Mouse (Mus musculus): ENCODE results near the gene Lrrc36. TPM values are rescaled to one million over a fixed set of nuclear protein-coding genes. Genes with fewer than 3 reads are reported as not detected.

Gene Lrrc36
- polyA plus RNA-seq, 1 experiment from 2014 or later, result 0.11 TPM

- WGBS (ENCODE audit: insufficient replicate concordance), result 3% methylated on average over 65 of the region's 68 CpGs
- ATAC-seq, result peak; percentile 92
- peak within 1 kb of the TSS; percentile 99 for H3K4me2 ChIP-seq (ENCODE audit: low read depth, low read length)
- peak within 1 kb of the TSS; percentile 55; the same call in 1 of the 2 replicates for H3K27ac ChIP-seq (ENCODE audit: low read depth)
- DNase-seq, result peak; percentile 87
- H3K4me1 ChIP-seq (ENCODE audit: insufficient read depth), result 0 out of 2 replicates have a peak, but pooled peaks cover 3% of the 10 kb centered on the region
- no peaks in the 10 kb centered on the region for H3K36me3 ChIP-seq (replicated peaks; ENCODE audit: insufficient read depth, low read length)
- peak within 1 kb of the TSS; percentile 88 for H3K4me3 ChIP-seq (ENCODE audit: low read depth, low read length)
- H3K9ac ChIP-seq (replicated peaks), result peak within 1 kb of the TSS; percentile 82
- H3K27me3 ChIP-seq (ENCODE audit: insufficient read depth, low read length), result no peaks in the 10 kb centered on the region
- TF ChIP-seq EP300 (IDR thresholded peaks at IDR 0.05; ENCODE audit: low read depth) (no peak), CTCF (IDR thresholded peaks at IDR 0.05; ENCODE audit: low read depth) (peak; percentile 79)
- no peaks in the 10 kb centered on the region for H3K9me3 ChIP-seq (ENCODE audit: low read length)
Observed at GRCm38 (mm10) chr8:105496439-105497180, 83.2 kb downstream of the Lrrc36 start, which contains the start of gene Zdhhc1. Zdhhc1 (minus strand) TSS chr8:105496902.

- Histone ChIP-seq H3K9me3 (ENCODE audit: low read length) (no peaks in the 10 kb centered on the region), H3K9ac (replicated peaks) (0 out of 2 replicates have a peak overlapping the region, but pooled peaks have one; percentile 46), H3K27me3 (ENCODE audit: insufficient read depth, low read length) (no peaks in the 10 kb centered on the region), H3K4me2 (ENCODE audit: low read depth, low read length) (peak overlapping the region; percentile 58), H3K27ac (ENCODE audit: low read depth) (peak overlapping the region; percentile 12; the same call in 1 of the 2 replicates), H3K4me1 (ENCODE audit: insufficient read depth) (0 out of 2 replicates have a peak, but pooled peaks cover 3% of the 10 kb centered on the region), H3K4me3 (ENCODE audit: low read depth, low read length) (peak overlapping the region; percentile 35), H3K36me3 (replicated peaks; ENCODE audit: insufficient read depth, low read length) (no peaks in the 10 kb centered on the region)
- TF ChIP-seq EP300 (IDR thresholded peaks at IDR 0.05; ENCODE audit: low read depth), result no peak
- no peak for TF ChIP-seq CTCF (IDR thresholded peaks at IDR 0.05; ENCODE audit: low read depth)
- no peak for ATAC-seq
- 36% methylated on average over 12 of the region's 12 CpGs for WGBS (ENCODE audit: insufficient replicate concordance)
- DNase-seq, result peak; percentile 17
Observed at GRCm38 (mm10) chr8:105499787-105500186, 86.4 kb downstream of the Lrrc36 start.

- whole genome bisulfite sequencing (ENCODE audit: insufficient replicate concordance), result 75% methylated on average over 3 of the region's 3 CpGs
- no peak overlapping the region for H3K27ac ChIP-seq (ENCODE audit: low read depth)
Observed at GRCm38 (mm10) chr8:105504617-105505016, 91.2 kb downstream of the Lrrc36 start.

DNA sequence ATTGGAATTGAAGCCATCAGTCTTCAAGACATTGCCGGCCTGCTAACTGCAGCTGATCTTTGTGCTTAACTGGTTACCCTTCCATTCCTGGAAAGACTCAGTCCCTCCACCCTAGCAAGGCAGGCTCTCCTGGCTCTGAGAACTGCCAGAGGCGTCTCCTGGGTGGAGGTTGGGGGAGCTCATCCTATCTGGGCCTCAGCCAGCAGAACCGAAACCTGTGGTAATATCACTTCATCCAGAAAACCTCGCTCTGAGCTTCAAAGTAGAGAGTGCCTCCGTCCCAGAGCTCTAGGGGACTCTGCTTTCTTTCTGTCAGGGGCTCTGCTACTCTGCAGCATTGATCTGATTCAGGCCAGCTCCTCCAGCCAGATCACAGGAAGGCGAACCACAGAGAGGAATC lies 93.6 kb downstream of the Lrrc36 start:
- ATAC-seq (no peak), DNase-seq (no peak)
- no peak overlapping the region for H3K9ac ChIP-seq (replicated peaks)
- H3K27ac ChIP-seq (ENCODE audit: low read depth), result no peak overlapping the region
- no peak for TF ChIP-seq CTCF (IDR thresholded peaks at IDR 0.05; ENCODE audit: low read depth)
- no peaks in the 10 kb centered on the region for H3K9me3 ChIP-seq (ENCODE audit: low read length)
- H3K4me1 ChIP-seq (ENCODE audit: insufficient read depth), result no peaks in the 10 kb centered on the region
- no peaks in the 10 kb centered on the region for H3K27me3 ChIP-seq (ENCODE audit: insufficient read depth, low read length)
- no peak overlapping the region for H3K4me3 ChIP-seq (ENCODE audit: low read depth, low read length)
- no peaks in the 10 kb centered on the region for H3K36me3 ChIP-seq (replicated peaks; ENCODE audit: insufficient read depth, low read length)
- no peak overlapping the region for H3K4me2 ChIP-seq (ENCODE audit: low read depth, low read length)
- WGBS (ENCODE audit: insufficient replicate concordance), result 63% methylated on average over 6 of the region's 6 CpGs

More at GRCm38 (mm10) chr8:105504617-105505016, 91.2 kb downstream of the Lrrc36 start:
- no peaks in the 10 kb centered on the region for H3K9me3 ChIP-seq (ENCODE audit: low read length)
- no peak overlapping the region for H3K4me3 ChIP-seq (ENCODE audit: low read depth, low read length)
- no peaks in the 10 kb centered on the region for H3K27me3 ChIP-seq (ENCODE audit: insufficient read depth, low read length)
- TF ChIP-seq CTCF (IDR thresholded peaks at IDR 0.05; ENCODE audit: low read depth) (no peak), EP300 (IDR thresholded peaks at IDR 0.05; ENCODE audit: low read depth) (peak; percentile 38; the same call in 1 of the 2 replicates)
- DNase-seq (no peak), ATAC-seq (peak; percentile 23; the same call in 1 of the 2 replicates)
- no peaks in the 10 kb centered on the region for H3K36me3 ChIP-seq (replicated peaks; ENCODE audit: insufficient read depth, low read length)
- H3K9ac ChIP-seq (replicated peaks), result no peak overlapping the region
- H3K4me2 ChIP-seq (ENCODE audit: low read depth, low read length), result no peak overlapping the region
- H3K4me1 ChIP-seq (ENCODE audit: insufficient read depth), result no peaks in the 10 kb centered on the region

DNA sequence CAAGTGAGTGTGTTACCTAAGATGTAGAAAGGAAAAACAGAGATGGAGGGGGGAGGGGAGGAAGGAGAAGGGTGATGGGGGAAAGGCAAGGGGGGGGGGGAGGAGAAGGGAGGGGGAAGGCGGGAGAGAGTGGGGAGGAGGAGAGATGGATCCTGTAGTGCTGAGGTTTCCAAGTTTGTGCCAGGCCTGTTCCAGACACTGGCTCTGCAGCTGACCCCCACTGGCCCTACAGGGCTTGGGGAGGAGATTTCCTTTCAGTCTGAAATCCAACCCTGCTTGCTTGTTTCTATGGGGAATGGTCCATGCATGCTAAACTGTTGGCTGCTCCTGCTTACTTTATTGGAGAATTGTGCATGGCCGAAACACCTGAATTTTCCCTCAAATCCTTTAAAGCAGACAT lies 95.4 kb downstream of the Lrrc36 start:
- Histone ChIP-seq H3K27ac (ENCODE audit: low read depth) (no peak overlapping the region), H3K36me3 (replicated peaks; ENCODE audit: insufficient read depth, low read length) (no peaks in the 10 kb centered on the region), H3K4me3 (ENCODE audit: low read depth, low read length) (no peak overlapping the region), H3K4me1 (ENCODE audit: insufficient read depth) (no peaks in the 10 kb centered on the region), H3K4me2 (ENCODE audit: low read depth, low read length) (no peak overlapping the region), H3K9ac (replicated peaks) (no peak overlapping the region), H3K27me3 (ENCODE audit: insufficient read depth, low read length) (no peaks in the 10 kb centered on the region), H3K9me3 (ENCODE audit: low read length) (no peaks in the 10 kb centered on the region)
- 57% methylated on average over 1 of the region's 2 CpGs for WGBS (ENCODE audit: insufficient replicate concordance)
- ATAC-seq (no peak), DNase-seq (no peak)
- no peak for TF ChIP-seq EP300 (IDR thresholded peaks at IDR 0.05; ENCODE audit: low read depth)
- TF ChIP-seq CTCF (IDR thresholded peaks at IDR 0.05; ENCODE audit: low read depth), result no peak

- Histone ChIP-seq H3K27me3 (ENCODE audit: insufficient read depth, low read length) (no peaks in the 10 kb centered on the region), H3K9me3 (ENCODE audit: low read length) (no peaks in the 10 kb centered on the region), H3K4me2 (ENCODE audit: low read depth, low read length) (no peak overlapping the region), H3K4me1 (ENCODE audit: insufficient read depth) (no peaks in the 10 kb centered on the region), H3K36me3 (replicated peaks; ENCODE audit: insufficient read depth, low read length) (no peaks in the 10 kb centered on the region), H3K9ac (replicated peaks) (no peak overlapping the region), H3K4me3 (ENCODE audit: low read depth, low read length) (no peak overlapping the region), H3K27ac (ENCODE audit: low read depth) (no peak overlapping the region)
- DNase-seq (no peak), ATAC-seq (no peak)
- WGBS (ENCODE audit: insufficient replicate concordance), result 34% methylated on average over 12 of the region's 12 CpGs
- TF ChIP-seq CTCF (IDR thresholded peaks at IDR 0.05; ENCODE audit: low read depth) (no peak), EP300 (IDR thresholded peaks at IDR 0.05; ENCODE audit: low read depth) (no peak)
Observed at GRCm38 (mm10) chr8:105509997-105510735, 96.8 kb downstream of the Lrrc36 start.

Other genes with a start within 250 kb of the Lrrc36 start
- 10.6 and 10.7 TPM in 2 replicates for gene Cbfb, start 242.9 kb upstream of the Lrrc36 start, polyA plus RNA-seq (2015; fragmentation: Nextera tagmentation; extraction: Ambion mirVana)
- gene D230025D16Rik, start 188.4 kb upstream of the Lrrc36 start, polyA plus RNA-seq (2015; fragmentation: Nextera tagmentation; extraction: Ambion mirVana), result 24.2 and 30.9 TPM in 2 replicates
- gene B3gnt9, start 158.4 kb upstream of the Lrrc36 start, polyA plus RNA-seq (2015; fragmentation: Nextera tagmentation; extraction: Ambion mirVana), result 1.6 and 2.0 TPM in 2 replicates
- 14.3 and 15.1 TPM in 2 replicates for gene Tradd, start 149.0 kb upstream of the Lrrc36 start, polyA plus RNA-seq (2015; fragmentation: Nextera tagmentation; extraction: Ambion mirVana)
- gene Fbxl8, start 148.9 kb upstream of the Lrrc36 start, polyA plus RNA-seq (2015; fragmentation: Nextera tagmentation; extraction: Ambion mirVana), result 0.95 and 1.2 TPM in 2 replicates
- not detected in 2 replicates for gene Hsf4, start 143.8 kb upstream of the Lrrc36 start, polyA plus RNA-seq (2015; fragmentation: Nextera tagmentation; extraction: Ambion mirVana)
- 0.05 and 0.24 TPM in 2 replicates for gene Nol3, start 137.4 kb upstream of the Lrrc36 start, polyA plus RNA-seq (2015; fragmentation: Nextera tagmentation; extraction: Ambion mirVana)
- gene 4931428F04Rik, start 123.7 kb upstream of the Lrrc36 start, polyA plus RNA-seq (2015; fragmentation: Nextera tagmentation; extraction: Ambion mirVana), result 0.38 and 0.65 TPM in 2 replicates
- gene Exoc3l, start 117.5 kb upstream of the Lrrc36 start, polyA plus RNA-seq (2015; fragmentation: Nextera tagmentation; extraction: Ambion mirVana), result 6.6 and 7.1 TPM in 2 replicates
- 62.9 and 65.7 TPM in 2 replicates for gene E2f4, start 115.9 kb upstream of the Lrrc36 start, polyA plus RNA-seq (2015; fragmentation: Nextera tagmentation; extraction: Ambion mirVana)
- 7.8 TPM in 2 replicates for gene Elmo3, start 108.0 kb upstream of the Lrrc36 start, polyA plus RNA-seq (2015; fragmentation: Nextera tagmentation; extraction: Ambion mirVana)
- gene Lrrc29, start 87.3 kb upstream of the Lrrc36 start, polyA plus RNA-seq (2015; fragmentation: Nextera tagmentation; extraction: Ambion mirVana), result 7.7 and 7.8 TPM in 2 replicates
- 75.2 and 75.4 TPM in 2 replicates for gene Tmem208, start 87.2 kb upstream of the Lrrc36 start, polyA plus RNA-seq (2015; fragmentation: Nextera tagmentation; extraction: Ambion mirVana)
- 0.70 and 0.82 TPM in 2 replicates for gene Fhod1, start 65.6 kb upstream of the Lrrc36 start, polyA plus RNA-seq (2015; fragmentation: Nextera tagmentation; extraction: Ambion mirVana)
- gene Slc9a5, start 64.7 kb upstream of the Lrrc36 start, polyA plus RNA-seq (2015; fragmentation: Nextera tagmentation; extraction: Ambion mirVana), result 0.09 and 0.16 TPM in 2 replicates
- gene Plekhg4, start 40.3 kb upstream of the Lrrc36 start, polyA plus RNA-seq (2015; fragmentation: Nextera tagmentation; extraction: Ambion mirVana), result not detected in 2 replicates
- not detected in 2 replicates for gene Kctd19, start 69 bp upstream of the Lrrc36 start, polyA plus RNA-seq (2015; fragmentation: Nextera tagmentation; extraction: Ambion mirVana)
- gene Tppp3, start 58.0 kb downstream of the Lrrc36 start, polyA plus RNA-seq (2015; fragmentation: Nextera tagmentation; extraction: Ambion mirVana), result 1.4 and 3.8 TPM in 2 replicates
- 2.1 and 2.3 TPM in 2 replicates for gene Zdhhc1, start 83.3 kb downstream of the Lrrc36 start, polyA plus RNA-seq (2015; fragmentation: Nextera tagmentation; extraction: Ambion mirVana)
- gene Hsd11b2, start 105.2 kb downstream of the Lrrc36 start, polyA plus RNA-seq (2015; fragmentation: Nextera tagmentation; extraction: Ambion mirVana), result 0.13 TPM in 1 of 2 replicates, not detected in the other
- 48.0 and 50.2 TPM in 2 replicates for gene Atp6v0d1, start 152.5 kb downstream of the Lrrc36 start, polyA plus RNA-seq (2015; fragmentation: Nextera tagmentation; extraction: Ambion mirVana)
- gene Ripor1, start 191.7 kb downstream of the Lrrc36 start, polyA plus RNA-seq (2015; fragmentation: Nextera tagmentation; extraction: Ambion mirVana), result 6.2 and 6.8 TPM in 2 replicates
- 41.1 and 42.2 TPM in 2 replicates for gene Ctcf, start 223.0 kb downstream of the Lrrc36 start, polyA plus RNA-seq (2015; fragmentation: Nextera tagmentation; extraction: Ambion mirVana)
- 0.17 TPM in 1 of 2 replicates, not detected in the other for gene Agrp, start 223.8 kb downstream of the Lrrc36 start, polyA plus RNA-seq (2015; fragmentation: Nextera tagmentation; extraction: Ambion mirVana)

Data from liver, postnatal 0 days (tissue).